Mouse (Mus musculus): ENCODE measurements around the gene Pcolce2. TPM values are rescaled to one million over a fixed set of nuclear protein-coding genes. Genes with fewer than 3 reads are reported as not detected.

Pcolce2 gene
- 0.19 and 1.00 TPM in 2 replicates for polyA plus RNA-seq (2012; rRNA removed)

GRCm38 (mm10) chr9:95637271-95638181 lies at the start of gene Pcolce2:
Gene Pcolce2 (plus strand): TSS chr9:95637601.
- peak; percentile 75 for DNase-seq (ENCODE audit: low read depth)
- TF ChIP-seq POLR2A (IDR thresholded peaks at IDR 0.05; ENCODE audit: borderline replicate concordance, extremely low read depth, insufficient read depth, insufficient read length, poor library complexity, severe bottlenecking) (0 out of 2 replicates have a peak, but pooled peaks have one; percentile 46), CTCF (IDR thresholded peaks at IDR 0.05; ENCODE audit: borderline replicate concordance, extremely low read depth, insufficient read depth, insufficient read length) (no peak)

GRCm38 (mm10) chr9:95588070-95588469 lies 49.3 kb upstream of the Pcolce2 start:
- no peak for TF ChIP-seq CTCF (IDR thresholded peaks at IDR 0.05; ENCODE audit: borderline replicate concordance, extremely low read depth, insufficient read depth, insufficient read length)
- TF ChIP-seq POLR2A (IDR thresholded peaks at IDR 0.05; ENCODE audit: borderline replicate concordance, extremely low read depth, insufficient read depth, insufficient read length, poor library complexity, severe bottlenecking), result no peak
- DNase-seq (ENCODE audit: low read depth), result no peak

DNA sequence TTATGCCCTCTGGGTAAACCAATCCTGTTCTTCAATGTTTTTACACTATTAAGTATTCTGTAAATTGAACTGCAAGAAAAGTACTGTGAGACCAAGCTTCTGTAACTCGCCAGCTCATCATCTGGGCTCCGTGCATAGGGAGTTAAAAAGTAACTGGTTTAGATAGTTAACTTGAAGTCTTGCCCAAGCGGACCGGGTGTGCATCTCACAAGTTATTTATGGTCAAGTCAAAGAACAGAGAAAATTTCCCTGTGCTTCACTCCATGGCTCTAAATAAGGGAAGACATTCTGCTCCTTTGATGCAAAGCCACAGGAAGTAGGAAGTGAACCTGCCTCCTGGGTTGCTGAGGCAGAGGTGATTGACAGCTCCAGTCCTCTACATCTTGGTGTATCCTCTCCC lies 43.1 kb upstream of the Pcolce2 start:
- no peak for DNase-seq (ENCODE audit: low read depth)
- no peak for TF ChIP-seq CTCF (IDR thresholded peaks at IDR 0.05; ENCODE audit: borderline replicate concordance, extremely low read depth, insufficient read depth, insufficient read length)
- TF ChIP-seq POLR2A (IDR thresholded peaks at IDR 0.05; ENCODE audit: borderline replicate concordance, extremely low read depth, insufficient read depth, insufficient read length, poor library complexity, severe bottlenecking), result no peak

GRCm38 (mm10) chr9:95597466-95598178 lies 39.8 kb upstream of the Pcolce2 start:
- no peak for TF ChIP-seq POLR2A (IDR thresholded peaks at IDR 0.05; ENCODE audit: borderline replicate concordance, extremely low read depth, insufficient read depth, insufficient read length, poor library complexity, severe bottlenecking)
- TF ChIP-seq CTCF (IDR thresholded peaks at IDR 0.05; ENCODE audit: borderline replicate concordance, extremely low read depth, insufficient read depth, insufficient read length), result no peak
- DNase-seq (ENCODE audit: low read depth), result no peak

GRCm38 (mm10) chr9:95598179-95598721 lies 39.2 kb upstream of the Pcolce2 start:
- TF ChIP-seq POLR2A (IDR thresholded peaks at IDR 0.05; ENCODE audit: borderline replicate concordance, extremely low read depth, insufficient read depth, insufficient read length, poor library complexity, severe bottlenecking), result no peak
- no peak for TF ChIP-seq CTCF (IDR thresholded peaks at IDR 0.05; ENCODE audit: borderline replicate concordance, extremely low read depth, insufficient read depth, insufficient read length)
- DNase-seq (ENCODE audit: low read depth), result peak; percentile 24

DNA sequence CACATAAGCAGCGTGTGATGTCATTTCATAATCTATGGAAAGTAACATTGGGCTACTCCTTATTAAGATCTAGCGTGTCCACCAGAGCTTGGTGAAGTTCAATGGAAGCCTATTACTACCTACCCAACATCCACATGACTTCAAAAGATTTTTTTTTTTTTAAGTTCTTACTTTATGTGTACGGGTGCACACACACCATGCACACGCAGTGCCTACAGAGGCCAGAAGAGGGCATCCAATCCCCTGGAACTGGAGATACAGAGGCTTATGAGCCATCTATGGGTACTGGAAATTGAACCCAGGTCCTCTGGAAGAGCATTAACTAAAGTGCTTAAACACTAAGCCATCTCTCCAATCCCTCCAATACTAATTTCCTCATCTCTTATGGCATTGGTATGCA lies 38.0 kb upstream of the Pcolce2 start:
- DNase-seq (ENCODE audit: low read depth), result no peak
- TF ChIP-seq CTCF (IDR thresholded peaks at IDR 0.05; ENCODE audit: borderline replicate concordance, extremely low read depth, insufficient read depth, insufficient read length), result no peak
- no peak for TF ChIP-seq POLR2A (IDR thresholded peaks at IDR 0.05; ENCODE audit: borderline replicate concordance, extremely low read depth, insufficient read depth, insufficient read length, poor library complexity, severe bottlenecking)

- DNase-seq (ENCODE audit: low read depth), result no peak
- TF ChIP-seq CTCF (IDR thresholded peaks at IDR 0.05; ENCODE audit: borderline replicate concordance, extremely low read depth, insufficient read depth, insufficient read length) (no peak), POLR2A (IDR thresholded peaks at IDR 0.05; ENCODE audit: borderline replicate concordance, extremely low read depth, insufficient read depth, insufficient read length, poor library complexity, severe bottlenecking) (no peak)
Observed at GRCm38 (mm10) chr9:95602849-95603248, 34.6 kb upstream of the Pcolce2 start.

GRCm38 (mm10) chr9:95603316-95603715 lies 34.1 kb upstream of the Pcolce2 start:
- TF ChIP-seq POLR2A (IDR thresholded peaks at IDR 0.05; ENCODE audit: borderline replicate concordance, extremely low read depth, insufficient read depth, insufficient read length, poor library complexity, severe bottlenecking) (no peak), CTCF (IDR thresholded peaks at IDR 0.05; ENCODE audit: borderline replicate concordance, extremely low read depth, insufficient read depth, insufficient read length) (no peak)
- no peak for DNase-seq (ENCODE audit: low read depth)

DNA sequence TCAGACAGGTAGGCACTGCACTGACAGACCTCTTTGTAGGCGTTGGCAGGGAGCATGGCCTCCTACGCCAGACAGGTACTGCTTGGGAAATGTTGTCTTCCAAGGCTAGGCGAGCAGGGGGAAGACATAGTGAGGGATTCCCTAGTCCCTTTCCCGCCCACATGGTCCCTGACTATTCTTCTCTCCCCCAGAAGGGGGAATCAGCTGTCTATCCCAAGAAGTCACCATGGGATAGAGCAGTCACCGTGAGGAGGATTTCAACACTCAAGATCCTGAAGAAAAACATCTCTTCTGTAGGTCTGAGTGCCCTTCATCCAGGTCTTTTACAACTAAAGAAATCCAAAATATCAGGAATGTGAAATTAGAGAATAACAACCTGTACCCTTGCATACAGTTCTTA lies 30.2 kb upstream of the Pcolce2 start:
- no peak for TF ChIP-seq POLR2A (IDR thresholded peaks at IDR 0.05; ENCODE audit: borderline replicate concordance, extremely low read depth, insufficient read depth, insufficient read length, poor library complexity, severe bottlenecking)
- no peak for TF ChIP-seq CTCF (IDR thresholded peaks at IDR 0.05; ENCODE audit: borderline replicate concordance, extremely low read depth, insufficient read depth, insufficient read length)
- no peak for DNase-seq (ENCODE audit: low read depth)

DNA sequence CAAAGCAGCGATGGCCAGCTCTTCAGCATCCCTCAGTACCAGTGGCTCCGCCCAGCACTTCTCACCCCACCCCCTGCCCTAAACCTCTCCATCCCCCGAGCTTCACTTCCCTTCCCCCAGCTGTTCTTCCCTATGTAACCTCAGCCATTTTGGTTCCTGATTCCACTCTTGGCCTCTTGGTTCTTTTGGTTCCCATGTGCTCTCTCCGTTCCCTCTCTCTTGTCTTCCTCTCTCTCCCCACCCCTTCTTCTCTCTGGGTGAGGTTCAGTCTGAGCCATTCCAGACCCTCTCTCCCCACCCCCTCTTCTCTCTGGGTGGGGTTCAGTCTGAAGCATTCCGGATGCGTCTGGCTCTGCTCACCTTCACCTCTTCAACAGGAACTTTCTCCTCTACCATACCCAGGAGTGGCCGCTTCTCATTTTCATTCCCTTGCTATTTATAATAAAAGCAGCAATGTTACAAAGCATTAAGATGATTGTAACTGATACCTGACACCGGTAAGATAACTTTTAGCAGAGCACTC lies 25.1 kb upstream of the Pcolce2 start:
- no peak for DNase-seq (ENCODE audit: low read depth)
- TF ChIP-seq POLR2A (IDR thresholded peaks at IDR 0.05; ENCODE audit: borderline replicate concordance, extremely low read depth, insufficient read depth, insufficient read length, poor library complexity, severe bottlenecking), result no peak
- TF ChIP-seq CTCF (IDR thresholded peaks at IDR 0.05; ENCODE audit: borderline replicate concordance, extremely low read depth, insufficient read depth, insufficient read length), result no peak

All from brain, embryonic 14.5 days (tissue).